Mouse (Mus musculus) lung, adult 18-20 months (tissue): ENCODE measurements around the gene Opa1.

Source experiments
- DNase-seq, 2 experiments: peaks; one replicate each; pipeline ENCODE4 v3.0.0; 2022; ENCODE audit warnings: mixed read lengths in 2 of 2

The Opa1 gene

DNA sequence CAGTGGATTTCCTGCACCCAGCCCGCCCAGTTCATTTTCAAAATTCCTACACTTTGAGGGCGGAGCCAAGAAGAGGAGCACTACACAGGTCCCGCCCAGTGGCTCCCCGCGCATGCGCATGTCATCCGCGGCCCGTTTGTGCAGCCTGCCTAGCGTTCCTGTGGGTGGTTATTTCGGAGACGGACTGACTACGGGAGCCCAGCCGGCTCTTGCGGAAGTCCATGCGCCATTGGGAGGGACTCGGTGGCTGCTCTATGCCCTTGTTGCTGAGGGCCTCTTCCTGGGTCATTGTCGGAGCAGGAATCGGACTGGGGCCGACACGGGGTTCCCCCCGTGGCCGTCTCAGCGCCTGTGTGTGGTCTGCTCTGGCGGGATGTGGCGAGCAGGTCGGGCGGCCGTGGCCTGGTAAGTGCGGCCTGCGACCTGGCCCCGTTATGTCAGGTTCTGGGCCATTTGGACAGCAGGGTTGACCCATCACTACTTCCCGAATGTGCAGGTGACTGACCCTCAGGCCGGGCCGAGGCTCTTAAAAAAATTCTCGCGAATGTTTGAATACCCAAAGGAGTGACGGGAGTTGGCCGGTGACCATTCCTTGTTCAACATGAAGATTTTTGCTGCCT lies at the start of gene Opa1:
Gene Opa1 (plus strand): TSS at position 168 of the 620 bp plus-strand sequence.
- peak; percentile 96 to 97 for DNase-seq

DNA sequence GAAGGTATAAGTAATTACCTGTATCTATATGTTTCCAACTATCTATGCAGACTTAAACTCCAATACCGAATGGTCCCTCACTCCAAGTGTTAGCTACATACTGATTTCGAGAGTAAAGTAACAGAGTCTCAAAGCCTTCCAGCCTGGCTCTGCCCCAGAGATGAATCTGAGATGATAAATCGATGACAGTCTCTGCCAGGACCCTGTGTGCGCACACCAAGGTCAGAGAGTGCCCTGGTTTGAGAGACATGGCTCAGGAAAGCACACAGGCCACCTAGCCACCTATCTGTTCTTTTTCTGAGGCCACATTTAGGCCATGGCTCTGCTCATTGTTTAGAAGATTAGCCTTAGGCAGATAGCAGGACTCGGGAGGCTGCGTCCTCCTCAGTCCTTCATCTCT lies 45.5 kb upstream of the Opa1 start:
- DNase-seq = no peak

DNA sequence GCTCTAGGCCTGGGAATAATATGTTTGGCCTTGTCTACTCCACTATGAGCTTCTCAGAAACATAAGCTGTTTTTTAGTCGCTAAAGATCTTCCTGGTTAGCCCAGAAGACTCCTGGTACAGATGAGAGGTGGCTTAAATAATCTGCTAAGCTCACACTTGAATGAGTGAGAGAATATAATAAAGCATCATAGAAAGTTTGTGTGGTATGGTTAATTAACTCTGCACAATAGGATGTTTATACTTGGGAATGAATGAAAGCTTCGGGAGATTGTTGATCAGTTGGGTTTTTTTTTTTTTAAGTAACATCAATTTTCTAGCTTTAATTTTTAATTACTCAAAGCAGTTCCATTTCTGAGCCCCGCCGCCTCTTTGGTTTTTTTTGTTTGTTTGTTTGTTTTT lies 43.3 kb upstream of the Opa1 start:
- no peak for DNase-seq

DNA sequence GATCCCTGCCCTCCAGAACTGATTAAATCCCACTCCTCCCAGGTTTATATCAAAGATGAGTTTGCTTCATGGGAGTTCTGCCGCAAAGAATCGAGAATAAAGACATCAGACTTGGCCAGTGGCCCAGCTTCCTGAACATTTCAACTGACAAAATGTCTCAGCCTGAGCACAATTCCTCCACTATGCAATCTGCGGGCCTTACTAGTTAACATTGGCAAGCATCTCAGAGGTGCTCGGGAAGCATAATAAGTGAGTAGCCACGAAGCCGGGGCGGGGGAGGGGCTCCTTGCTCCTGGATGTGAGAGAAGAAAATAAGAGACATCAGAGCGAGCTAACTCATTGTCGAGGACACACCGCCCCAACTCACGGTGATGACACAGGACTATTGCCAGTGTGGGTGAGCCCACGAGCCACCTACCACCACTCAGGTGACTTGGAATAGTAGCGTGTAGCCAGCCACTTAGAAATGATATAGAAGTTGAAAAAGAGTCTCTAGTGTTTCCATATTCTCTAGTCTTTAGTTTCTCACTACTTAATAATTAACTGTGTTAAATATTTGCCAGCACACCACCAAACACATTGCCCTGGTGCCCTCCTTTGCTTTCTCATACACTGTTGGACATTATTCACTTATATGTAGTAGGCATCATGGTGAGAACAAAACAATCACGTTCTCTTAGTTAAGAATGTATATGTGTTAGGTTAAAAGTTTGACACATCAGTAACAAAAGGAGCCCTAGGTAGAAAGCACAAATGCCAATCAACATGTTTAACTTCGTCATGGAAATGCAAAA lies 42.5 kb upstream of the Opa1 start:
- no peak for DNase-seq

DNA sequence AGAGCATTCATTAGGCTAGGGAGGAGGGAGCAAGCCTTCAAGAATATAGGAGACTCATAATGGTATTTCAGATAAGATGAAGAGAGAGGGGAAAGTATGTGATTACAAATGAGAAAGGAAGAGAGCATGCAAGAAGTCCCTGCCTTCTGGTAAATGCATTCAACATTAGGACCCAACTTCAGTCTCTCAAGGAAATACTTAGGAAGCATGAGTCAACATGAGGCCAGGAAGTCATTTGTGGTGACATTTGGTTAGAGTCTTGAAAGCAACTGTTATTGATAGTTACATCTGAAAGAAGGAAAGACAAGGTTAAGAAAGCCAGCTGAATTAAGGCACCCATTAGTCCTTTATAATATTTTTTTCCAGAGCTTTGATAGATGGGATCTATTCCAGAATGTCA lies 39.2 kb upstream of the Opa1 start:
- DNase-seq = no peak

DNA sequence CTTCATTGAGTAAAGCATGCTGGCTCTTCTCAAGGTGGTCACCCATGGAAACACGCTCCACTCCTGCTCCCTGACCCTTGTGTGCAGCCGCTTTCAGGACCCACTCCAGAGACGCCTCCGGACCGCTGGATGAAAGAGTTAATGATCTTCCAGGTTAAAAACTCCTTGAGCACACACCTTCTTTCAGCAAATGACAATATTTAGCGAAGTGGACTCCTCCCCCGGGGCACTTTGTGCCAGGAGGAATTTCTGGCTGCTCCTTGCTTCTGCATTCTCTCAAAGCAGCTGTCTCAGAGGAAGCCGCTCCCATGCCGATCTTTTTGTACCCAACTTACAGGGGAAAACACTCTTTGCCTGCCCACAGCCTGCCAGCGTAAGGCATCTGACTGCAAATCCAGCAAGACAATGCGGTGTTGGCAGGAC lies 37.9 kb upstream of the Opa1 start:
- DNase-seq = peak; percentile 22 to 34

DNA sequence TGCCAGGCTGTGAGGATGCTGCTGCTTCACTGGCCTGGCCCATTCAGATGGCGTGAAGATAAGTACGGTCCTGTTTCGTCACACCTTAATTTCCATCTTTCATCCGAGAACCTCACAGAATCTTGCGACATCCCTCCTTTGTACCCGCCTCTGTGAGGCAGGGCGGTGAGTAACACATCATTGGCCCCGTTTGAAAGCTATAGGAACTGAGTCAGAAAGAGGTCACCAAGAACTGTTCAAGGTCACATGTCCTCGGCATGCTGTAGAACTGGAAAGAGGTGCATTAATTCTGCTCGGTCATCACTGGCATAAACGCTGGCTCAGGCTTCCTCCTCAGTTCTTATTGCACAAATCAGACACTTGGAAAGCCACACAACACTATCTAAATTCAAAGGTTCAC lies 34.3 kb upstream of the Opa1 start, which contains the start of gene Atp13a4:
Gene Atp13a4 (minus strand): TSS at position 36 of the 400 bp plus-strand sequence.
- no peak for DNase-seq

DNA sequence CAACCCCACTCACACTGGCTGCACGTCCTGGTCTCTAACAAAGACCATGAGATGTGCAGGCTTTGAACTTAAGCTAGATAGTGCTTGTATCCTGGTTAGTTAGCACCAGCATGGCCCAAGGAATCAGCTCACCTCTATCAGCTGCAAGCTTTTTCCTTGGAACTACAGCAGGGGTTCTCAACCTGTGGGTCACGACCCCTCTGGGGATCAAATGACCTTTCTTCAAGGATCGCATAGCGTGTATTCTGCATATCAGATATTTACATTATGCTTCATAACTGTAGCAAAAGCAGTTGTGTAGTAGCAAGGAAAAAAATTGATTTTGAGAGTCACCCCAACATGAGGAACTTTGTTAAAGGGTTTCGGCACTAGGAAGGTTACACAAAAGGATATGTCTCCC lies 19.5 kb upstream of the Opa1 start:
- no peak for DNase-seq

DNA sequence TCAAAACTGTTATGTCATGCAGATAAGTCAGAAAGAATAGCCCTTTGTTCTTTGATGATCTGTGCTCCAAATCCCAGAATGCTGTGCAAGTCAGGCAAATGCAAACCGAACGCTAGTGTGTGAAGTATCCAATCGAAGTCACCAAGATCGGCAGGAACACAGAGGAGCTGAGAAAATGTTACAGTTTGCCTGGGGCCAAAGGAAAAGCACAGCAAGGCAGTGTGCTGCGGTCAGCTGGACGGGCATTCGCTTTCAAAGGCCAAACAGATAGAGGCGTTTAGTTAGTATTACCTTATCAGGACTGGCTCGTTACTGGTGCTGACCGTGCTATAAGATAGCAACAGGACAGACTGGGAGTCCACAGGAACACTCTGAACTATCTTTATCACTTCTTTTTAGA lies 18.7 kb upstream of the Opa1 start:
- DNase-seq = no peak

DNA sequence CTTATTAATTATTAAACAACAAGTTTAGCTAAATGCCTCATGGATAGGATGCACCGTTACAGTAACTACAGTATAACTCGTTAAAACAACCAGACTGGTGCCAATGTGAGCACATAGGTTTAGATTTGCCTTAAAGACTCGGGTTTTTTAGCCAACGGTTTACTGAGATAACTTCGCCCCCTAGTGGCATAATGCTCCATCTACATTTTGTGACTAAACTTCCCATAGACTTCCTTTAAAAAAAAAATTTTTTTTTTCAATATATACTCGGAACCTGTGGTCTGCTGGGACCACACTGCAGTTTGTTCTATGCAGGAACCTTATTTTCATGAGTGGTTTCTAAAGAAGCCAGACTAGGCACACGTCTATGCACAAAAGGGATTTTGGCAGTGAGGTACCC lies 18.3 kb upstream of the Opa1 start:
- DNase-seq = peak in 1 of 2 experiments; percentile 44

DNA sequence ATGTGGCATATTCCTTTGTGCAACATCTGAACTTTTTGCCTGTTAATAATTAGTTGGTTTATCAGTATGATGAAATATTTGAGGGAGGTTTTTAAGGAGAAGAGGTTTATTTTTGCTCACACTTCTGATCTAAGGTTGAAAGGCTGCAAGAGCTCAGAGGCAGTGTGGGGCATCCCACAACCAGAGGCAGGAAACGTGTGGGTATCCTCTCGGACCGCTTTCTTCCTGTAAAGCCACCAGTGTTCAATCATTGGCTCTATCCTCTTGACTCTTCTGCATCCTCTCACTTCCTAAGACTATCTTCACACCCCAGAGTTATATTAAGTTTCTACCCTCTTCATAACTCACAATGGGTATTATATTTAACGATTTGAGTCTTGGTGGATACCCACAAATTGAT lies 5.1 kb upstream of the Opa1 start:
- DNase-seq = no peak

DNA sequence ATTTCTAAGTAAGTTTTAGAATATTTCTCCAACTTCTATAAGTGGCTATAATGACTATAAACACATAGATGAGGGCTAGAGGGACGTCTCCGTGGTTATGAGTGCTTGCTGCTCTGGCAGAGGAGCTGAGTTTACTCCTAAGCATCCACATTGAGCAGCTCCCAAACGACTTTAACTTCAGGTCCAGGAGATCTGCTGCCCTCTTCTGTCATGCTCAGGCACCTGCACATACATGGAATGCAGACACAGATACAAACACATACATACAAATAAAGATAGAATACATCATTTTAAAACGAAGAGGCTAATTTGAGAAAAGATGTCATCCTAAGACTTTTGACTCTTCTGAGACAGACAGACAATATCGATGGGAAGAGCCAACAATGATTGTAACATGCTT lies 3.5 kb upstream of the Opa1 start:
- no peak for DNase-seq

DNA sequence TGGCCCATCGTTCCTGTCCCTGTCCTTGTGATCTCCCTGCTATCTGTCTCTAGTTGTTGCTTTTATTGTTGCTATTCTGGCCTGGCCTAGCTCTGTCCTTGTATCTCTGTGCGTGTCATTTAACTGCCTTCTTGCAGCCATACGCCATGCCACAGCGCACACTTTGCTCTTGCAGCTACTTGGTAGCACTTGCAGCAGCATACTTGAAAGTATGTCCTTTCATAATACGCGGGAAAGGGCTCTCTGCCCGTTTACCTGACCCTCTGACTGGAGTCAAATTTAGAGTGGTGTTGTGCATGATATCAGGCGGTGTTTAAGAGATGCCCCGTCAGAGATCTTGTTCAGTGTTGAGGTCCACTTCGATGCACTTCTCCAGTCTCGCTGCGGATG lies 648 bp downstream of the Opa1 start:
- no peak for DNase-seq

DNA sequence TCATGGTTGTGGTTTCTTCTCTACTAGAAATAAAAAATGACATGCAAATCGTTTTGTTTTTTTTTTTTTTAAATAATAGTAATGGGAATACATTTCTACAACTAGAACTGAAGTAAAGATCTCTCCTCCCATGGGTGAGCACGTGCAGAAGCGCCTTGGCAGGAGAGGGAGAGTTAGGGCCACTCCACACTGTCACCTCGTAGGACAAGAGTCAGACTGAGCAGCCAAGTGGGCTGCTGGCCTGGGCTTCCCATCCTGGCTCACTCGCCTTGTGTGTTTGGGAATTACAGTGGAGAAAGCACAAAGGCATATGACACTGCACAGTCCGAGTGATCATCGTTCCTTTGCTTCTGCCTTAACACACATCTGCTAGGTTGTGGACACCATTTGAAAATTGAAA lies 13.0 kb downstream of the Opa1 start:
- DNase-seq = no peak

DNA sequence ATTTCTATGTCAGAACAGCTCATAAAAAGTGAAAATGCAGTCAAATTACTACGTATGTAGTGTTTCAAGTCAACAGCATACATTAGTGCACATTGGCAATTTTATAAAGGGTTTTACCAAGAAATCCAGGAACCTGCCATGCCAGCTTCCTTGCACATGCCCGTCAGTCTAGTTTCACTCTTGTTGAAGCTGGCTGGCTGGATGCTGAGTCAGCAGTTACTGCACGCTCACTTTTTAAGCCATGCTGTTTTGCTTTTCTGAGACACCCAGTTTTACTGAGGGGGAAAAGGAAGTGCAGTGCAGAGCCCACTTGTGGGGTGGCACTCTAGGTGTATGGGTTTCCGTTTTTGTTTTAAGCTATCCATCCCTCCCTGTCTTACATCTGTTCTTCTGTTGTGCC lies 18.0 kb downstream of the Opa1 start:
- DNase-seq = no peak

DNA sequence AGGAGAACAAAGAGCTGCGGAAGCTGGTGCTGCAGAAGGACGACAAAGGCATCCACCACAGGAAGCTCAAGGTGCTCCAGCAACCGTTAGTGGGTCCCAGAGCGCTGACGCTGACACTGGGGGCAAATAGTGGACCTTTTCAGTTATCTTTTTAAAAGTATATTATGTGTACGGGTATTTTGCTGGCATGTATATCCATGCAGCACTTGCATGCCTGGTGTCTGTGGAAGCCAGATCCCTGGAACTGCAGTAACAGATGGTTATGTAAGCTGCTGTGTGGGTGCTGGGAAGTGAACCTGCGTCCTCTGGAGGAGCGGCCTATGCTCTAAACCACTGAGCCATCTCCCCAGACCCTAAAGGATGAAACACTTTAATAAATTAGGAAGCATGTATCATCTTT lies 26.4 kb downstream of the Opa1 start:
- no peak for DNase-seq

DNA sequence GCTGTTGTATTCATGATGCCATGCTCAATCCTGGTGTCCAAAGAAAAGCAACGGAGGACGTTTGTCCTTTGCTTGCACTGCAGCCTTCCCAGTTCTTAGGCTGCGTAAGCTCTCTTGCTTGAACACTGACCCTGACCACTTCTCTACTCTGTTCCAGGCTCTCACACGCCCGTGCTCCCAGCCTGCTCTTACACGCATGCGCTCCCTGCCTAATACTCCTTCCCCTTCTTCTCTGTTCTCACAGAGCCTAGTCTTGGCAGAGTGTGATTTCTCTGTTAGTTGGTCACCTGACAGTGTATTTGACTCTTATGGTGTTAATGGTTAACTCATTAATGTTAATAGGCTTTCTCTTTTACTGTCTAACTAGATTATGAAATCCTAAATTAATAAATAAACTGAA lies 28.0 kb downstream of the Opa1 start:
- DNase-seq = peak; percentile 37 to 41

DNA sequence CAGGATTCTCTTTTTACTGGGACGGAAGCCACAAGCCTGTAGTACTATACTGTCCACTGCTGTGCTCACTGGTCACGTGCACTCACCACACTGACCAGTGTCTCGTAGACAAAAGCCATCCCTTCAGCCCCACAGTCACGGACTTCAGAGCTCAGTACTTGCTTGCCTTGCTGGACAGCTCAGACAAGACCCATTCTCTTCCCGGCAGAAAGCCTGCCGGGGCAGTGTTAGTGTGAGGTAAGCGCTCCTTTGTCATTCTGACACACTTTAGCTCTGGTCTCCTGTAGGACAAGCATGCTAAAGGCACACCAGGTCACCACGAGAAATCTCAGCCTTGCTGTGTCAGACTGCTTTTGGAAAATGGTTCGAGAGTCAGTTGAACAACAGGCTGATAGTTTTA lies 35.6 kb downstream of the Opa1 start:
- no peak for DNase-seq

DNA sequence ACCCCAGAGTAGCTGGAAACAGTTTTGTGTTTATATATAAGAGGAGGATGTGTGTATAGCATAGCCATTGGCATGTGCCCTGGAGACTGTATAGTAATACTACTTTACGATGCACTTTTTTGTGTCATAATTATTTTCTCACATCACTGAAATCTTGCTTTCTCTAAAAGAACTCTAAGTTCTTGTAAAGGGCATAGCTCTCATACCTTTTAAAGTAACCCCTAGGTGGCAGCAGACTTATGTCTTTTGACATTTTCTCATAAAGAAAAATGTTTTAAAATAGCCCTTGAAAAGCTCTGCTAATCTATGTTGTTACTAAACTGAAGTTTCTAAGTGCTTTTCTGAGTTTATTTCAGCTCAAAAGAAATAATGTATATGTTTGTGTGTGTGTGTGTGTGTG lies 49.9 kb downstream of the Opa1 start:
- DNase-seq = no peak

DNA sequence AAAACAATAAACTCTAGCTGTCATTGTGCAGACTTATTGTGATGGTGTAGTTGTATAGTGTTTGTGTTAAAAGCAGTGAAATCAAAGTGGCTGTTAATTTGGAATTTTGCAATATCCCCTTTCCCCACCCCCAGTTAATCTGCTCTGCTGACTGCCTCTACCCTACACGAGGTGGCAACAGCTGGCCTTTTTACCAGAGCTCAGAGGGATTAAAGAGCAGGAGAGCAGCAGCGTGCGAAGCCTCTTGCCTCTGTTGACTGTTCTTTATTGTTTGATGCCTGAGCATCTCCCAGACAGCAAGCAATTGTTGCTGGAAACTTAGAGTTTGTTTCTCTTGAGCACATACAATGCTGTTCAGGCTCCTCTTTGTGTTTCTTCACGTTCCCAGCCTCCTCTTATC lies 56.6 kb downstream of the Opa1 start:
- DNase-seq = no peak

DNA sequence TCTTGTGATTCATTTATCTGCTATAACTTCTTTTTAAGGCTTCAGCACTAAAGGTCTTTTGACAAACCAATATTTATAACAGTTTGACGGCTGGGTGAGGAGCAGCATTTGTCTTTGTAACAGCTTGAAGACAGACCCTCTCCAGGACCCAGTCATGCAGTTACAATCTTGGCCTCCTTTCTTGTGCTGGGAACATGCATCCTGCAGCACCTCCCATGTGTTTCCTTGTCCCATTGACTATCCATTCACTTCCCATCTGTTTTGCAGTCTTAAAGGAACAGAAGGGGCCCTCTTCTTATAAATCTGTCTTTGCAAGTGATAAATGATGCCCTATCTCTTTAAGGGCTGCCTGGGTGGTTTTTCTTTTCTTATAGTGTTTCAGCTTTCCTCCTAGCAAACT lies 63.2 kb downstream of the Opa1 start:
- DNase-seq = no peak

DNA sequence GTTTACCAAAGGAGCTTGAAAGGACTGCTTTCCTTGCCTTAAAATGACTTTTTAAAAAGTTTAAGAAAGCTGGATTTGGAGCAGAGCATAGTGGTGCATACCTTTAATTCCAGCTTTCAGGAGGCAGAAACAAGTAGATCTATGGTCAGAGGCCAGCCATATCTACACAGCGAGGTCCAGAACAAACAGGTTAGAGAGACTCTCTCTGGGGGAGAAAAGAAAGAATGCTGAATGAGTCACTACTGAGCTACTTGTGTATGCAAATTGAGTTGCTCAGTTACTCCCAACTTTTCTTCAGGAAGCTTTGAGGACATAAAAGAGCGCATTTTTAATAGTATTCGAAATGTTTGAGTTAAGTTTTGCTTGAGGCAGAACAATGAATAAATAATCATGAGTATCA lies 65.7 kb downstream of the Opa1 start:
- DNase-seq = no peak

DNA sequence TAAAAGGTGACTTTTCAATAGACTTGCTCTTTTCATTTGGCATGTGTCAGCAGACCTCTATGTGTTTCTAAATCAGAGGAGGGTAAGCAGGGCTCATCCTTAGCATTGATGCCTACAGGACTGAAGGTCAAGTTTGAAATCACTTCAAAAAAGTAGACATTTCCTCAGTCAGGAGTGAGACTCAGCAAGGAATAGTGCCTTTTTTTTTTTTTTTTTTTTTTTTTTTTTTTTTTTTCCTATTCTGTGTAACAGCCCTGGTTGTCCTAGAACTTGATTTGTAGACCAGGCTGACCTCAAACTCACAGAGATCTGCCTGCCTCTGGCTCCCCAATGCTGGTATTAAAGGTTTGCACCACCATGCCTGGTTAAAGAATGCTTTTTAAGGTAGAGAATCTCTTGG lies 67.1 kb downstream of the Opa1 start:
- no peak for DNase-seq

DNA sequence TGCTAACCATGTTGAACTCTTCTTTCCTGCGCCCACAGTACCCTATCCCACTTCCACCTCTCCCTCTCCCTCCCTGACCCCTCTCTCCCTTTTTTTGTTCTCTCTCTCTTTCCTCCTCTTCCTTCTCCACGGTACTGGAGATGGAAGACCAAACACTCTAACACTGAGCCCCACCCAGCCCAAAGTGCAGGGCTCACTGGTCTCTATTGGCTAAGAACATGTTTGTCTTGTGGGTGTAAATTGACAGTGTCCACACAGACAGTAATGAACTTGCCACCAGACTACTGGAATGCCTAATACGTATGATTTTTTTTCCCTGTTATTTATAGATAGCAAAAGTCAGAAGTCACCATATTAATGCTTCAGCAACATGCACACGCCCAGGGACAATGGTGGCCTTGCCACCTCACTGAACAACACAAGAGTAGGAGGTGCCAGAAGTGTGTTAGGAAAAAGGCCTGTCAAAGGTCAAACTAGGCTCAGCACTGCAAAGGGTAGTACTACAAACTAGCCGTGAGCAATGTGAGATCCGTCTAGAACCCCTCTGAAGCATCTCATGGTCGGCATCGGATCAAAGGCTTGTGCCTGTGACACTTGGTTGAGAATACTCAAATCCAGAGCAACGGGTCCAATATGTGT lies 77.2 kb downstream of the Opa1 start:
- no peak for DNase-seq
